Mouse (Mus musculus): Measurements from ENCODE around the gene Iqck. TPM values are rescaled to one million over a fixed set of nuclear protein-coding genes. Genes with fewer than 3 reads are reported as not detected.
A peak's percentile ranks its signal among the peaks of the same experiment; 100 is the strongest.

Iqck gene
- polyA plus RNA-seq (2011; ENCODE audit: insufficient read length, low read depth, missing spikeins), result 1.1 and 1.2 TPM in 2 replicates

GRCm38 (mm10) chr7:118855171-118855876 lies at the start of gene Iqck:
Gene Iqck (plus strand): TSS chr7:118855752.
- Histone ChIP-seq H3K27ac (ENCODE audit: insufficient read depth, low read length) (peak within 1 kb of the TSS; percentile 12; the same call in 1 of the 2 replicates), H3K4me3 (ENCODE audit: insufficient read depth, low read length) (peak within 1 kb of the TSS; percentile 84), H3K4me1 (ENCODE audit: control insufficient read depth, insufficient read depth, low read length) (0 out of 2 replicates have a peak, but pooled peaks cover 2% of the 10 kb centered on the region)
- peak; percentile 89 for TF ChIP-seq POLR2A (IDR thresholded peaks at IDR 0.05; ENCODE audit: low read depth, low read length)
- TF ChIP-seq CTCF (IDR thresholded peaks at IDR 0.05; ENCODE audit: borderline replicate concordance, insufficient read depth, low read length), result no peak

DNA sequence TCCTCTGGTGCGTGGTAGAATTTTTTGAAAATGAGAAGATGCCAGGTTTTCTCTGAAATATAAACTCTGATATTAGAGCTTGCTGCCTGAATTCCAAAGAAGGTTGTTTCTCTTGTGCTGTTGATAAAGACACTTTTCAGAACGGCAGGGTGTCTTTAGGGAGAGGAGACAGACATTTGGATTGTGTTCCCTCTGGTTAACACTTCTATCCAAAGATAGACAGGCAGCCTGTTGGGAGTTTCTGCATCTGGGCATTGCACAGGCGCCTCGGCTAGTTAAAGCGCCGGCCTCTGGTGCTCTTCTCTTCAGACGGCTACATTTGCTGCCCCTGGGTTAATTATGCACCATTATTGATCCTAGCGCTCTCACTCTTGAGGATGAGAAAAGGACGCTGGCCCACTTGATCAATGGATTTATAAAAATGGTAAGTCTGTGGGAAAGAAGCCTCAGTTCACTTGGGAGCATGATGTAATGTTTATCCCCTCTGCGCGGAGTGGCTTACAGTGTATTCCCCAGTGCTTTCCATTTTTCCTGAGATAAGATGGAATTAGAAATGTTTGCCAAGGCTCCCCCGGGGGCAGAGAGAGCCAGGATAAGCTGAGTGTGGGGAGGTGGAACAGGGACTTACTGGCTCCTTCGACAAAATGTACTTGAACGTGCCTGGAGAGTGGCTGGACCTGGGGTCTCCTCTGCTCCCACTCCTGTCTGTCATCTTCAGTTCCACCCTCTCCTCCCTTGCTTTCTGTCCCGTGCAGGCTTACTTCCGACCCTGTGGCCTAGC lies 48.7 kb upstream of the Iqck start:
- no peaks in the 10 kb centered on the region for H3K4me1 ChIP-seq (ENCODE audit: control insufficient read depth, insufficient read depth, low read length)
- no peak overlapping the region for H3K27ac ChIP-seq (ENCODE audit: insufficient read depth, low read length)
- H3K4me3 ChIP-seq (ENCODE audit: insufficient read depth, low read length), result no peak overlapping the region
- TF ChIP-seq CTCF (IDR thresholded peaks at IDR 0.05; ENCODE audit: borderline replicate concordance, insufficient read depth, low read length) (no peak), POLR2A (IDR thresholded peaks at IDR 0.05; ENCODE audit: low read depth, low read length) (no peak)

DNA sequence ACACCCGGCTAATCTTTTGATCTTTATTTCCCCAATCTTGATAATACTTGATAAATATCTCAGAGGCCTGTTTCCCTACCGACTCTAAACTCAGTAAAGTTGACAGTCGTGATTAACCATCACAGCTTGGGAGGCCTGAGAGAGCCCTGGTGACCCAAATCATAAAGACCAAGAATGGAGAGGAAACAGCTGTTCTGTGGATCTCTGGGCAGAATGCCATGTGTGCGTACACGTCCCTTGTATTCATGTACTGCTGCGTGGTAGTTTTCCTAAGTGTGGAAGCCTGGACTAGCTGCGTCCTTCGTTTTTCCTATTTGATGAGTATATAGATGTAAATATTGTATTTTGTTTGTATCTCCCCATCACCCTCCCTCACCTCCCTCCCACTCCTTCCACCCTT lies 47.7 kb upstream of the Iqck start:
- no peaks in the 10 kb centered on the region for H3K4me1 ChIP-seq (ENCODE audit: control insufficient read depth, insufficient read depth, low read length)
- no peak overlapping the region for H3K4me3 ChIP-seq (ENCODE audit: insufficient read depth, low read length)
- H3K27ac ChIP-seq (ENCODE audit: insufficient read depth, low read length), result no peak overlapping the region
- TF ChIP-seq CTCF (IDR thresholded peaks at IDR 0.05; ENCODE audit: borderline replicate concordance, insufficient read depth, low read length) (no peak), POLR2A (IDR thresholded peaks at IDR 0.05; ENCODE audit: low read depth, low read length) (no peak)

DNA sequence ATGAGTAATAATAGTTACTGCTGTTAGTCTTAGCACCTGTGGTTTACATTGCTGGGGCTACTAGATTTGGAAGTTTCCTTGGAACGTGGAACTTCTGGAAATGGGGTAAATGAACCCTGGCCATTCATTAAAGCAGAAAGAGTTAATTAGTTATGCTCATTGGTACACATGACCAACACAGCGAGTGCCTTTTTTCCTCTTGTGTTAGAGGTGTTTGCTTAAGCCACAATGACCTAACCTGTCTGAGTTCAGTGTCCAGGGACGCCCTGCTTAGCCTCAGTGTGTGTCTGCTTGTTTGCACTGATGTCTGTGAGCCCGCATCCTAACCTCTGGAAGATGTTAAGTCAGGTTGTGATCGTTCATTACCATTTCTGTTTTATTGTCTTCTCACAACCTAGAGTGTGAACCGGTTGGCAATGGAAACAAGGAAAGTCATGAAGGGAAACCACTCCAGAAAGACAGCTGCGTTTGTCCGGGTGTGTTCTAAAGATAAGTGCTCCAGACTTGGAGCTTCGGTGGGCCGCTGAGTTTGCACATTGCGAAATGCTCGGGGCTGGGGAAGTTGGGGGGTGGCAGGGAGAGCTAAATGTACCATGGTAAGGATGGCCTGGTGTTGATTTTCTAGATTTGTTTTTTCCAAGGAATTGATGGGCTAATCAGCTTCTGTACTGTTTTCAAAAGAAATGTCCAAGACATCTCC lies 44.0 kb upstream of the Iqck start:
- no peak for TF ChIP-seq CTCF (IDR thresholded peaks at IDR 0.05; ENCODE audit: borderline replicate concordance, insufficient read depth, low read length)
- Histone ChIP-seq H3K27ac (ENCODE audit: insufficient read depth, low read length) (no peak overlapping the region), H3K4me1 (ENCODE audit: control insufficient read depth, insufficient read depth, low read length) (no peaks in the 10 kb centered on the region), H3K4me3 (ENCODE audit: insufficient read depth, low read length) (no peak overlapping the region)

GRCm38 (mm10) chr7:118813592-118813991 lies 42.0 kb upstream of the Iqck start:
- Histone ChIP-seq H3K4me1 (ENCODE audit: control insufficient read depth, insufficient read depth, low read length) (no peaks in the 10 kb centered on the region), H3K4me3 (ENCODE audit: insufficient read depth, low read length) (no peak overlapping the region), H3K27ac (ENCODE audit: insufficient read depth, low read length) (no peak overlapping the region)
- TF ChIP-seq CTCF (IDR thresholded peaks at IDR 0.05; ENCODE audit: borderline replicate concordance, insufficient read depth, low read length) (no peak), POLR2A (IDR thresholded peaks at IDR 0.05; ENCODE audit: low read depth, low read length) (no peak)

- Histone ChIP-seq H3K27ac (ENCODE audit: insufficient read depth, low read length) (no peak overlapping the region), H3K4me1 (ENCODE audit: control insufficient read depth, insufficient read depth, low read length) (no peaks in the 10 kb centered on the region), H3K4me3 (ENCODE audit: insufficient read depth, low read length) (no peak overlapping the region)
- TF ChIP-seq POLR2A (IDR thresholded peaks at IDR 0.05; ENCODE audit: low read depth, low read length) (no peak), CTCF (IDR thresholded peaks at IDR 0.05; ENCODE audit: borderline replicate concordance, insufficient read depth, low read length) (no peak)
Measured at GRCm38 (mm10) chr7:118816275-118816674, 39.3 kb upstream of the Iqck start.

DNA sequence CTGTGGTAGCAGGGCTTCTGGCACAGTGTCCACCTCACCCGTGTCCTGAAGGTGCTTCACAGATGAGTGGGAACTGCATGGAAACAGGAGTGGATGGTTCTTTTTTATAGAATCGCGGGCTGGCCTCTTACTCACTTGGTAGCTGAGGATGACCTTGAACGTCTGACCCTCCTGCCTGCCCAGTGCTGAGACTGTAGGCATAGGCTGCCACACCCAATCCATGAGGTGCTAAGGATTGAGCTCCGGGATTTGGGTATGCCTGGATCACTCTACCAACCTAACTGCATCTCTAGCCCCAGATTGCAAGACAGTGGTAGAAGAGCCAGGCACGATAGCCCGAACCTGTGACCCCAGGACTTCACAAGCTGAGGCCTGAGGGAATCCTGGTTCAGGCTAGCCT lies 37.8 kb upstream of the Iqck start:
- H3K27ac ChIP-seq (ENCODE audit: insufficient read depth, low read length), result no peak overlapping the region
- no peaks in the 10 kb centered on the region for H3K4me1 ChIP-seq (ENCODE audit: control insufficient read depth, insufficient read depth, low read length)
- TF ChIP-seq CTCF (IDR thresholded peaks at IDR 0.05; ENCODE audit: borderline replicate concordance, insufficient read depth, low read length), result no peak
- H3K4me3 ChIP-seq (ENCODE audit: insufficient read depth, low read length), result no peak overlapping the region

DNA sequence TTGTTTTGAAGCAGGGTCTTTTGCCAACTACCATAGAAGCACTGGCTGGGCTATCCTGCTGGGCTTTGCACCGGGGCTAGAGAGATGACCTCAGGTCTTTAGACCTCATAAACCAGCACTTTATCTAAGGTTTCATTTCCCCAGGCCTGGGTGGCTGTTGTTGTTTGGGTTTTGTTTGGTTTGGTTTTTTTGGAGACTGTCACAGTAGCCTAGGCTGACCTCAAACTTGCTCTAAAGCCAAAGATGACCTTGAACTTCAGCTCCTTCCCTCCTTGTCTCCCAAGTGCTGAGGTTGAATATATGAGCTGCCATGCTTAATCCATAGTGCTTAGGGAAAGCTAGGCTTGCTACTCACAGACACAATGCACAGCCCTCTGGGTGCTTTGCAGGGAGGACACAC lies 35.9 kb upstream of the Iqck start:
- no peak overlapping the region for H3K4me3 ChIP-seq (ENCODE audit: insufficient read depth, low read length)
- TF ChIP-seq CTCF (IDR thresholded peaks at IDR 0.05; ENCODE audit: borderline replicate concordance, insufficient read depth, low read length) (no peak), POLR2A (IDR thresholded peaks at IDR 0.05; ENCODE audit: low read depth, low read length) (no peak)
- no peak overlapping the region for H3K27ac ChIP-seq (ENCODE audit: insufficient read depth, low read length)
- H3K4me1 ChIP-seq (ENCODE audit: control insufficient read depth, insufficient read depth, low read length), result no peaks in the 10 kb centered on the region

DNA sequence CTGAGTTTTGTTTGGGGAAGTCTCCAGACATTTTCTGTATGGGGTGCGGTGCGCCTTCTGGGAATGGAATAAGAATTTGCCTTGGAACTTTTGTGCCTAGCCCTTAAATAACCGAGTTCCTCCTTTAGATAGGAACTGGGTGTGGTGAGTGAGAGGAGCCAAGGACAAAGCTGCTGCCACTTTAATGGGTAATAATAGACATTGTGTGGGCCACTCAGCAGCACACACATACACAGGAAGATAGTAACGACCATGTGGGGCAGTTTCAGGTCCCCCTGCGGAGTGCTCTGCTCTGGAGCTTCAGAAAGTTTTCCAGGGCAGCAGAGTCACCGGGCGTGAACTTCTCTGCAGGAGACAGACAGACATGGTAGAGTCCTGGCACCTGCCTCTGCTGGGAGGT lies 34.2 kb upstream of the Iqck start:
- no peak overlapping the region for H3K4me3 ChIP-seq (ENCODE audit: insufficient read depth, low read length)
- H3K27ac ChIP-seq (ENCODE audit: insufficient read depth, low read length), result no peak overlapping the region
- TF ChIP-seq POLR2A (IDR thresholded peaks at IDR 0.05; ENCODE audit: low read depth, low read length) (no peak), CTCF (IDR thresholded peaks at IDR 0.05; ENCODE audit: borderline replicate concordance, insufficient read depth, low read length) (no peak)
- H3K4me1 ChIP-seq (ENCODE audit: control insufficient read depth, insufficient read depth, low read length), result no peaks in the 10 kb centered on the region
